Mouse (Mus musculus) embryo, embryonic 10 days (tissue): ENCODE measurements around the gene Phldb2.

Experiments
- DNase-seq: peaks from one replicate; pipeline ENCODE4 v3.0.0-alpha.2; 2015; ENCODE audit warnings: low spot score

The Phldb2 gene

DNA sequence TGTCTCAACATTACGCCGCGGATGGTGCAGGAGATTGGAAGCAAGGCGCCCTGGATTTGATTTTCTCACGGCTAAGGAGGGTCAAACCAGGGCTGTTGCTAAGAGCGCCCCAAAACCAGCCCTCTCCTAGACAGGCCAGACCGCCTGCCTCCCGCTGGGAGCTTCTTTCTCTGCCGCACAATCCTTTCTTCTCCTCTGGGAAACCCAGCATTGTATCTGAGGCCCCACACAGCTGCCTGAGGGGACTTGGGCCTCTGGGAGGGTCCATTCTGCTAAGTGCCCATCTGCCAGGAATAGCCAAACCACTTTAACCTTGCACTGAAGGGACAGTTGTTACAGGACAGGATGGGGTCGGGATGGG lies 228.7 kb downstream of the Phldb2 start:
- DNase-seq = no peak

DNA sequence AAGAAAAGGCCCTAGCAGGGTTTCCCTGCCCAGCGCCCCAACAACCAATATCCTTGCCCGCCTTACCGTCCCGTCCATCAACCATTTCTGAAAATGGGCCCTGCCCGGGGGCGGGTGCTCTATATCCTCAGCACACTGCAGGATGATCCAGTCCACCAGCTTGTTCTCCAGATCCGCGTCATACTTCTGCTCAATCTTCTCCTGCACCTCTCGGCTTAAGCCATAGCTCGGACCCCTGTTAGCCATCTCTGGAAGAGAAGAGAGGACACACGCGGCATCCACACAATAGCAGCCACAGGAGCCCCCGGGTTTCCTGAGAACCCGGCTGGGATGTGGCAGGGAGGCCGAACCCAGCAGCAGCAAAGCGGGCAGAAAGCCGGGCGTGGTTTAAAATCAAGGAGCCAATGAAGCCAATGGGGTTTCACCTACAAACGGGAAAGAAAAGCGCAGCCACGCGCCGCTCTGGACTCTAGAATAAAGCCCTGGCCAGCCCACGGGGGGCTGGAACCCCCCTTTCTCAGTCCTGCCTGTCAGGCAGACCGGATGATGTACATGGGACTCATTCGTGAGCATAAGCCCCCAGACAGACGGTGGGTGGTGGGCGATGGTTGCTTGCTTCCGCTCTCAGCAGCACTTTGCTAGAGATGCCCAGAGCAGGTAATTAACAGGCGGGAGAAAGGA lies 229.2 kb downstream of the Phldb2 start, which contains the start of gene Tagln3:
Tagln3 (minus strand) TSS at position 548 of the 681 bp plus-strand sequence.
- DNase-seq = peak; percentile 73

DNA sequence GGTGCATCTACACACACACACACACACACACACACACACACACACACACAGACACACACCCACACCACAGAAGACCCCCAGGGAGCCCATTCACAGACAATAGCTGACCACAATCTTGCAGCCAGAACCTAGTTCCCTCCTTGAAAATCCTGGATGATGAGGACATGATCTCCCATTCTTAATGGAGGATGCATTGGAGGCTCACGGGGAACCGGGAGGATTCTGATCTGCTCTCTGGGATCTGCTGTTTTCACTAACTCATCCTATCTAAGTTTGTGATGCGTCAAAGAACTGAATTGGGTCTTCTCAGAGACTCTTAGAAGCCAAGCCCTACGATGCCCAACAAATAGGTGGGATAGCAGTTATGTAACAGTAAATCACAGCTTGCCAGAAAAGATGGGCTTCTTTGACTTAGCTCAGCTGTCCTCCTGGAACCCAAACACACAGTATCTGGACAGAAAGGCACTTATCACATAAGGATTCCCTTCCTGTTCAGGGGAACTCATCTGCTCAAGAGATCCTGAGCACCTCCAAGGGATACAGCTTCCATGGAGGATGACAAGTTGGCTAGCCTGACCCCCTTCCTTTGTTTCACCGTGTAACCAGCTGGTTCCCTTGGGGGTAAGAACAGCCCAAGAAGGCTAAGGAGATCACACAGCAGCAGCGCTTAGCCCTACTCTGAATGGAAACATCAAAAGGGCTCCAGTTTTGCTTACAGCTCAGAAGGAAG lies 230.1 kb downstream of the Phldb2 start:
- peak; percentile 42 for DNase-seq

DNA sequence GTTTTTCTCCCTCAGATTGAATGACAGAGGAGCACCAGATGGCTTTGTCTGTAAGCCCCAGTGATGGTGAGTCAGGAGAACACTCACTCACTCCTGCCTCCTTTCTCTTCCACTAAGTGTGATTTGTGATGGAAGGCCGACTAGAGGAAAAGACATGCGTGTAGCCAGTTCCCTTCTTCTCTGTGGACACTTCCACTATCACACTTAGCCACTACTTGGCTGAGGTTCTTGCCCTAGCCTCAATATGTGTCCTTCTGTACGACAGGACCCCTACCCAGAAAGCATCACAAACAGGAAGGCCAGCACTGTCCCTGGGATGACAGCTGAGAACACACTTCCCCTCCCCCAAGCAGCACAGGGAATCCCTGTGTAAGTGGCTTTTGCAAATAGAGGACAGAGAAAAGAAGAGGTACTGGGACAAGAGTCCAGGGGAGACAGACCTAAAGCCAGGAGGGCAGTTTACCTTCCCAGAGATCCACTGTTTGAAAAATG lies 230.9 kb downstream of the Phldb2 start:
- DNase-seq = no peak

DNA sequence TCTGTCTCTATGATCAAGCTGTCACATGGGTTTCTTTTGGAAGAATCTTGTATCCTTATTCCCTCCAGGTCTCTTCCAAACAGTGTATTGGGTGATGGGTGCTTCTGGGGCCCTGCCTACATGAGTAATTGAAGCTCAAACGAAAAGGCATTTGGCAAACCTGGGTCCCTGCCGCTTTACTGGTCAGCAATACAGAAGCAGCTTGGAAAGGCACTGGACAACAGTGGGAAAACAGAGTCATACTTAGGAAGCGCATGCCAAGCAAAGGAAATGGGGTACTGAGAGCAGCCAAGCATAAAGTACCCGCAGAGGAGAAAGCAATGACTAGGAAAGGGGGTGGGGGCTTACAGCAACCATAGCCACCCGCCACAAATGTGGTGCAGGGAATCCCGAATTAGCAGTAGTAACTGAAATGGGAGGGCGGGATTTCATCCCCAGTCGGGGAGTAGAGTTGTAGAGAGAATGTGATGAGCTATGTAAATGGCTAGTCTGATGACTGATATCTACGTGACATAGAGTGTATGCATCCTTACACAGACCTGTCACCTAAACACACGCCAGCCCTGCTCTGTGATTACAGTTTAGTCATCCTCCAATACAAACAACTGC lies 233.3 kb downstream of the Phldb2 start:
- no peak for DNase-seq

DNA sequence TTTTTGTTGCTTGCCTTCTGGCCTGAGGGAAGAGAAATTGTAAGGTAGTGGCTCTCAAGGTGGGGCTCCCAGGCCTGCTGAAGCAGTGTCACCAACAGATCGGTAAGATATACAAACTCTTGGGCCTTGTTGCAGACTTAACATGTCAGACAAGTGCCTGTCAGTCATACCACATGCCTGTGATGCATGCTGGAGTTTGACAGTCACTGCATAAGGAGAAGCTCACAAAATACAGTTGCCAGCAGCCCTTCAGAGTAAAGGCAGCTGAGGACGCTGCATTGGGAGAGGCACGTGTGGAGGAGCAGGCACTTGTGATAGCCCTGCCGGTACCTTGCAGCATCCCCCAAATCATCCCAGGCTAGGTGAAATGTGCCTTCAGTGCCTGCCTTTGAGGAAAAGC lies 235.1 kb downstream of the Phldb2 start:
- DNase-seq = no peak

DNA sequence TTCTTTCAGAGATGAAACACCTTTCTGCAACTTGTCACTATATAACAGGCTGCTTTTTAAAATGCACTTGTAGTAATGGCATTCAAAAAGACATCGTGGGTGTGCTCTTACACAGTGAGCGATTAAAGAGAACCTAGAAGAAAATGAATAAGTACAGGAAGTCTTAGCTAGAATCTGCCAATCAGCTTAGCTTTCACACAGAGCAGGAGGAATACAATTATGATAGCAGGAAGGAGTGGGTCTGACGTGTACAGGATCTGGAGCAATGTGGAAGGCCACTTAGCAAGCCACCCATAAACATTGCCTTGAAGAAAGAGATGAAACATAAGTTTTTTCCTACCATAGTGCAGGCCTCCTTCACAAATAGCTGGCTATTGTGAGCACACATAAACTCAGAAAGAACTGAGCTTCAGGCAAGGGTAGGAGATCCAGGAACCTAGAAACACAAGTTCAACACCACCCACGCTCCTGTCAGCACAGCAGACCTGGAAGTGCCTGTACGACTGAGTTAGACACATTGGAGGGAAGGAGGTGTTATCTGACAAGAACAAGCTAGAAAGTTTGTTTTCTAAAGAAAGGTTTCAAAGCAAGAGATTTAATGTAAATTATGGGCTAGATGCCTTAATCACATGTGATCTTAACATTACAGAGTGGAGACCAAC lies 238.8 kb downstream of the Phldb2 start:
- no peak for DNase-seq

DNA sequence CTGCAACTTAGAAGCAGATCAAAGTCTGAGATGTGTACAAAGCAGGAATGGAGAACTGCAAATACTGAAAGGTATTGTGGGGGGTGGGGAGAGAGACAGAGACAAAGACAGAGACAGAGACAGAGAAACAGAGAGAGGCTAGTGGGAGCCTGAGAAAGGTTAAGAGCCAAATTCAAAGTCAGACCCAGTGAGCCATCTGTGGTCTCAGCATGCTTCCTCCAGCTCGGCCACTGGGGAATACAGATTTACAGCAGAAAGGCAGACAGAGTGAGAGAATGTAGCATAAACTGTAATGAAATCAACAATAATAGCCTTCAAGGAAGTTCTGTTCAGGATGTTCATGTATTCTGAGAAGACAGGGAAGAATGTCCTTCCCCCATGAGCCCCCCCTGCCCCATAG lies 239.5 kb downstream of the Phldb2 start:
- DNase-seq = no peak

DNA sequence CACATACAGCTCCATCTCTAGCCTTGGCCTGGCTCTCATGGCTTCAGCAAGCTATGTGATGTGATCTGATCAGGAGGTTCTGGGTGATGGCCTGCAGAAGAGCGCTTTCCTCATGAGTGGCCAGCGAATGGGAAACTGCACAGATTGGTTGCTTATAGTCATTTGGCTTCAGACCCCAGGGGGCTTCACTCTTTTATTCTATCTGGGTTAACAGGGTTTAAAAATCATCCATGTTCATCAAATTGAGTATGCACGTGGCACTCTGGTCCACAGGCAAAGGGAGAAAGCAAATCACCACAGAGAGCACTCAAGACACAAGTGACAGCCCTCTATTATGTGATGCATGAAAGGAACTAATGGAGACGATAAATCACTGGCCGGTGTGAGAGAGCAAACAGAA lies 240.1 kb downstream of the Phldb2 start:
- no peak for DNase-seq

DNA sequence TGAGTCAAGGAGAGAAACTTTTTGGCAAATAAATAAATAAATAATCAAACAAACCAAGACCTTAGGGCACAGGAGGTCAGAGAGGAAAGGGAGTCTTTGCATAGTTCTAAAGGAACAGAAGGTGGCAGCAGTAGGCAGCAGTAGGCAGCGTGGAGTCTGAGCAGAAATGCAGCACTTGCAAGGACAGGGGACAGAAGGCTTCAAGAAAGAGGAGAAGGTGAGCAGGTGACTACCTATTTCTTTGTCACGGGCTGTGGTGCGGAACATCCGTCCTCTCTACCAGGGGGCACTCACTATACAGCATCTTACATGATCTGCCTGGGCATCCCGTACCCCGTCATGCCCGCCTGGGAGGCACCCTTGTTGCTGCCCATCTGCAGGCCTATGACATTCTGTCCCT lies 242.1 kb downstream of the Phldb2 start:
- peak; percentile 55 for DNase-seq

DNA sequence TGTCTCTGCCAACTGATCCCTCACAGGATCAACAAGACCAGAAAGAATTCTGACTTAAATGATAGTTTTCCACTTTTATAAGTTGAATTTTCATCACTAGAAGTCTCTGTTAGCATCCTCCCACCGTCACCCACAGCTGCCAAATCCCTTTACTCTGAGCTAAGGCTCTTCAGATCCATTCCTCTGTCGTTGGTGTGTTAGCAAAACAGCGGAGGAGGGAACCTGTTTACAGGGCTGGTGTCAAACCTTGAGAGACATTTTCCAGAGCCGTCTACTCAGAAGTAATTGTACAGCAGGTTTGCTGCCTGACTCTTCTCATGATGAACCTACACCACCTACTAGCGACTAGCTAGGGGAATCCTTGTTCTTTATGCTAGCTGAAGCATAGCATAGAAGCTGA lies 254.1 kb downstream of the Phldb2 start:
- no peak for DNase-seq

DNA sequence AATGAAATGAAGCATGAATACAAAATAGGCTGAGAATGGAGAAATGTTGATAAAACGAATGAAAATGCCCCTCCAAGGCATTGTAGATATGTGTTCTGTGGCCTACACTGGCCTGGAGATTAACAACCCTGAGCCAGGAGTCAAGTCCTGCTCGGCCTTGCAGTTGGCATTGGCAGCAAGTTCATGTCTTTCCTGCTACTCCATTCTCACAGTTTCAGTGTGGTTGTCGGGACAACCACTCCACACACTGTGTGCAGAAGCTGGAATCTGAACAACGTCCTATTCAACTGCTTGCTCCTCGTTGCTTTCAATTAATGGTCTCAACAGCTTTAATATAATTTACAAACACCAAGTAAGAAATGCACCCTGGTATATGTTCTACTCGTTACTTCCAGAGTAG lies 255.4 kb downstream of the Phldb2 start:
- no peak for DNase-seq
